Mouse (Mus musculus): Measurements from ENCODE around the gene Jtb. TPM values are rescaled to one million over a fixed set of nuclear protein-coding genes. Genes with fewer than 3 reads are reported as not detected.

Jtb gene
- 131 TPM in 2 replicates for polyA plus RNA-seq (2015; fragmentation: Nextera tagmentation; extraction: Ambion mirVana)

DNA sequence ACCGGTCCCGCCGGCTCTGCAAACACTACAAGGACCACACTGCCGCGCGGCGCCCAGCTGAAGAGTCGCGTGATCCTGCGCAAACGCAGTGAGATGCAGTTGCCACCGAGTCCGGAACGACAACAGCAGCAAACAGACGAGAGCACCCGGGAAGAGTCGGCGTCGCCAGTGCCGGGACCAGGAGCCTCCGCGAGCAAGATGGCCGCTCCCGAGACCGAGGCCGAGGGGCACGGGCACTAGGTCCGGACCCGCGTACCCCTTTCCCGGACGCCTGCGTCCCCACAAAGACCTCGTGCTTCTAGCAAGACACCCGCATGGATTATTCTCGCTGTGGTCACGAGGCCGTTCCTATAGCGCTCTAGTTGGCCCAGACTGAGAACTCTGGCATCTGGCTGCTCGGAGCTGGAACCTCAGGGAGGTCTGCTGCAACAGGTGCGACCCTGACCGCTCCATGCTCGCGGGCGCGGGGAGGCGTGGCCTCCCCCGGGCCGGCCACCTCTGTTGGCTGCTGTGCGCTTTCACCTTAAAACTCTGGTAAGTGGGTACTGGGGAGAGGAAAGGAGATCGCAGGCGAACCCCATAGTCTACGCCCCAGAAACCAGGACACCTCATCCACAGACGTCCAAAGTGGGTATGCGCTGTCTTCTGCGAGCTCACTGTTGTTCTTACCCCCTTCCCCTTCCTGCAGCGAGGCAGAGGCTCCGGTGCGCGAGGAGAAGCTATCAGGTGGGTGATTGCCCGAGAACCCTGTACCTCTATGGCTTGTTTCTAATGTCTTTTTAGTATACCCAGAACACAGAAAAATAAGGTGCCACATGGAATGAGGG is at the start of gene Jtb:
TSS of gene Jtb (plus strand) at position 91 of the 827 bp plus-strand sequence.
- Histone ChIP-seq H3K9ac (ENCODE audit: low read length) (peak within 1 kb of the TSS; percentile 78), H3K27ac (replicated peaks) (peak within 1 kb of the TSS; percentile 93), H3K4me3 (ENCODE audit: low read depth, low read length) (peak within 1 kb of the TSS; percentile 77), H3K27me3 (ENCODE audit: control insufficient read depth, insufficient read depth, low read length) (no peaks in the 10 kb centered on the region), H3K36me3 (ENCODE audit: control insufficient read depth, insufficient read depth, low read length) (peaks cover 9% of the 10 kb centered on the region), H3K9me3 (ENCODE audit: control insufficient read depth, low read length) (no peaks in the 10 kb centered on the region), H3K4me1 (replicated peaks; ENCODE audit: control insufficient read depth, insufficient read depth) (no peaks in the 10 kb centered on the region), H3K4me2 (replicated peaks; ENCODE audit: low read depth) (peak within 1 kb of the TSS; percentile 63)
- DNase-seq (ENCODE audit: low spot score) (peak; percentile 95), ATAC-seq (ENCODE audit: low FRiP score, low TSS enrichment) (peak; percentile 97)
- WGBS = under 1% methylated on average over 61 of the region's 61 CpGs
- TF ChIP-seq CTCF (IDR thresholded peaks at IDR 0.05; ENCODE audit: low read depth) (no peak; the same call in 1 of the 2 replicates), EP300 (optimal IDR thresholded peaks at IDR 0.05) (no peak)

DNA sequence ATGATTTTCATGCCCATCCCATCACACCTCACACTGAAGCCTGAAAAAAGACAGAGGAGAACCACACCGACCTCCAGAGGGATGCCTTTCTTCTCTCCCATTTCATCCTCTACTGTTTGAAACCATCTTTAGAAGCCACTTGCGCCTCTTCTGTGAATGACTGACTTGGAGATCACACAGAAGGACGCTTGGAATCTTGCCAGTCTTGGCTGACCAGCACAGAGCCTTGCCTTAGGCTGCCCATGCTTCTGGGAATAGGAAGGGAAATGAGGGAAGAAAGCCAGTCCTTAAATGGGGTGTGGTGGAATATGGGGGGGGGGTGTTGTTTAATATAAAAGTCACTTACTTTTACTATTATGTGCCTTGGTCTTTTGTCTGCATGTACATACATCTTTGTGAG is 47.8 kb upstream of the Jtb start:
- Histone ChIP-seq H3K9me3 (ENCODE audit: control insufficient read depth, low read length) (no peaks in the 10 kb centered on the region), H3K36me3 (ENCODE audit: control insufficient read depth, insufficient read depth, low read length) (no peaks in the 10 kb centered on the region), H3K27me3 (ENCODE audit: control insufficient read depth, insufficient read depth, low read length) (no peaks in the 10 kb centered on the region), H3K9ac (ENCODE audit: low read length) (no peak overlapping the region), H3K4me1 (replicated peaks; ENCODE audit: control insufficient read depth, insufficient read depth) (no peaks in the 10 kb centered on the region), H3K4me2 (replicated peaks; ENCODE audit: low read depth) (no peak overlapping the region), H3K4me3 (ENCODE audit: low read depth, low read length) (no peak overlapping the region), H3K27ac (replicated peaks) (no peak overlapping the region)
- ATAC-seq (ENCODE audit: low FRiP score, low TSS enrichment) (no peak), DNase-seq (ENCODE audit: low spot score) (no peak)
- no peak for TF ChIP-seq CTCF (IDR thresholded peaks at IDR 0.05; ENCODE audit: low read depth)
- no peak for TF ChIP-seq EP300 (optimal IDR thresholded peaks at IDR 0.05)
- 78% methylated on average over 3 of the region's 3 CpGs for WGBS

DNA sequence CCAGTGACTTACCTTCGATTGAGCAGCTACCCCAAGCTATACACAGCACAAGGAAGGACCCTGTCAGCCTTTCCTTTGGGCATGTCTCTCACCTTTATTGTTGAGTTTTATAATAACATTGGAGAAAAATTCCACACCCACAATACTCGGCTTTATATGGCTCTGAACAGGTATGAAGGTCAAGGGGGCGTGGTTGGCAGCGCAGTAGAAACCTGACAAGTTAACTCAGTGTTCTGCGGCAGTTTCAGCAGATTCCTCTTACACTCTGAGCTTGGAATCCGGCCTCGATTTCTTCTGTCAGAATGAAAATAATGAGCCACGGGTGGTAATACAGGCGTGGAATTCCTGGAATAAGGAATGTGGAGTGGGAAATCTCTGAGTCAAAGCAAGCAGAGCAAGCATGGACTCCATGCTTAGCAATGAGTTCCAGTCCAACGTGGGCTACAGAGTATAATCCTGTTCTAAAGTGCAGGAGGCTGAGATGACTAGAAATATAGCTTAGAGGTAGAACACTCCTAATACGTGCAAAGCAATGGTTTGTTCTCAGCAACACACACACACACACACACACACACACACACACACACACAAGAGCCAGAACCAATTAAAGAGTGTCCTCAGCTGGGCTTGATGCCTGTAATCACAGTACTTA is 40.4 kb upstream of the Jtb start:
- Histone ChIP-seq H3K27ac (replicated peaks) (no peak overlapping the region), H3K9ac (ENCODE audit: low read length) (no peak overlapping the region), H3K4me1 (replicated peaks; ENCODE audit: control insufficient read depth, insufficient read depth) (no peaks in the 10 kb centered on the region), H3K4me2 (replicated peaks; ENCODE audit: low read depth) (no peak overlapping the region), H3K36me3 (ENCODE audit: control insufficient read depth, insufficient read depth, low read length) (no peaks in the 10 kb centered on the region), H3K4me3 (ENCODE audit: low read depth, low read length) (no peak overlapping the region), H3K27me3 (ENCODE audit: control insufficient read depth, insufficient read depth, low read length) (no peaks in the 10 kb centered on the region), H3K9me3 (ENCODE audit: control insufficient read depth, low read length) (no peaks in the 10 kb centered on the region)
- WGBS = 44% methylated on average over 11 of the region's 11 CpGs
- peak; percentile 38 for DNase-seq (ENCODE audit: low spot score)
- TF ChIP-seq CTCF (IDR thresholded peaks at IDR 0.05; ENCODE audit: low read depth) (no peak), EP300 (optimal IDR thresholded peaks at IDR 0.05) (no peak)
- ATAC-seq (ENCODE audit: low FRiP score, low TSS enrichment) = no peak

DNA sequence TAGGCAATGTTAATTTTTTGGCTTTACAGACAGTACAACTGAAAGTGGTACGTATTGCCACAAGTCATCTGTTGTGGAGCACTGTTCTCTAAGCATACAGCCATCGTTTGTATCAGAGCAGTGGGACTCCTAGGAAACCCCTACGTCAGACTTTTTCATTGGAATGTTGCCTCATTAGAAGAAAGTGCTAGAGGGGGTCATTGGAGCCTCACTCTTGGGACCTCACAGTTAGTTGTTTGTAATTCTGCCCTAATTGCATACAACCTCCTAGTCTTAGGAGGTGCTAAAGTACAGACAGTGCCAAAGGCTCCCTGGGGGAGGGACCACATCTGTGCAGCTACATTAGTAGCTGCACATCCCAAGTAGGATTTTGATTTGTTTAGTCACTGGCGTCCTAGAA is 36.6 kb upstream of the Jtb start:
- no peak for TF ChIP-seq EP300 (optimal IDR thresholded peaks at IDR 0.05)
- TF ChIP-seq CTCF (IDR thresholded peaks at IDR 0.05; ENCODE audit: low read depth) = no peak
- no peaks in the 10 kb centered on the region for H3K9me3 ChIP-seq (ENCODE audit: control insufficient read depth, low read length)
- H3K9ac ChIP-seq (ENCODE audit: low read length) = no peak overlapping the region
- no peak for ATAC-seq (ENCODE audit: low FRiP score, low TSS enrichment)
- no peak overlapping the region for H3K4me2 ChIP-seq (replicated peaks; ENCODE audit: low read depth)
- no peaks in the 10 kb centered on the region for H3K36me3 ChIP-seq (ENCODE audit: control insufficient read depth, insufficient read depth, low read length)
- no peak overlapping the region for H3K4me3 ChIP-seq (ENCODE audit: low read depth, low read length)
- H3K4me1 ChIP-seq (replicated peaks; ENCODE audit: control insufficient read depth, insufficient read depth) = no peaks in the 10 kb centered on the region
- H3K27ac ChIP-seq (replicated peaks) = no peak overlapping the region
- no peak for DNase-seq (ENCODE audit: low spot score)
- H3K27me3 ChIP-seq (ENCODE audit: control insufficient read depth, insufficient read depth, low read length) = no peaks in the 10 kb centered on the region
- 58% methylated on average over 4 of the region's 4 CpGs for WGBS

DNA sequence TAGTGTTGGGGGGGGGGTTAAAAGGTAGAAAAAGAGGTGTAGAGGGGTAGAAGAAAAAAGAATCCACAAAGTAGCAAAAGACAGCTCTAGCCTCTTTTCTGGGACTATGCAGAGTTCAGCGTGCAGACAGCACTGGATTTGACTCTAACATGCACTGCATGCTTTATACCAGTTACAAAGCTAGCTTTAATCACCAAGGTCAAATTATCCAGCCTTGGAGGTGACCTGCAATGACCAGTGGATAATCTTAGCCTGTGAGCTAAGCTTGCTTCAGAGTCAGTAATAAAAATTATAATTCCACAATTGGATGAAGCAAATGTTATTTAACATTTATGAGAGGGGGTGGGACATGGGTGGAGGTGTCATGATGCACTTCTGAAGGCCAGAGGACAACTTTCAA is 35.8 kb upstream of the Jtb start:
- Histone ChIP-seq H3K27ac (replicated peaks) (no peak overlapping the region), H3K4me2 (replicated peaks; ENCODE audit: low read depth) (no peak overlapping the region), H3K4me3 (ENCODE audit: low read depth, low read length) (no peak overlapping the region), H3K4me1 (replicated peaks; ENCODE audit: control insufficient read depth, insufficient read depth) (no peaks in the 10 kb centered on the region), H3K27me3 (ENCODE audit: control insufficient read depth, insufficient read depth, low read length) (no peaks in the 10 kb centered on the region), H3K36me3 (ENCODE audit: control insufficient read depth, insufficient read depth, low read length) (no peaks in the 10 kb centered on the region), H3K9me3 (ENCODE audit: control insufficient read depth, low read length) (no peaks in the 10 kb centered on the region), H3K9ac (ENCODE audit: low read length) (no peak overlapping the region)
- WGBS = 88% methylated on average over 1 of the region's 1 CpGs
- TF ChIP-seq CTCF (IDR thresholded peaks at IDR 0.05; ENCODE audit: low read depth) = no peak
- no peak for TF ChIP-seq EP300 (optimal IDR thresholded peaks at IDR 0.05)
- no peak for ATAC-seq (ENCODE audit: low FRiP score, low TSS enrichment)
- no peak for DNase-seq (ENCODE audit: low spot score)

DNA sequence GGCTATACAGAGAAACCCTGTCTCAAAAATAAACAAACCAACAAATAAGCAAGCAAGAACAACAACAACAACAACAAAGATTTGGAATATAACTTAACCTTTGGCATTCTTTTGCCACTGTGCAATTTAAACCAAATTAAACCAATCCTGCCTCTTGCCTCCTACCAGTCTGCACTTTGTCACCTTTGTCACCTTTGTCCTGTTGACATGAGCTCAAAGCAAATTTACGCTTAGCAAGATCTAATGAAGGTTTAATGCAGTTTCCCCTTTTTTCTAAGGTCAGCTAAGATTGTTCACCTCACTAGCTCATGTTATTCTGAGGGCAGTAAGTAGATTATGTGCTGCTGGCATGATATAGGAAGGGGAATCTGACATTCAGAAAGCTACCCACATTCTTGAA is 33.8 kb upstream of the Jtb start:
- TF ChIP-seq EP300 (optimal IDR thresholded peaks at IDR 0.05) (no peak), CTCF (IDR thresholded peaks at IDR 0.05; ENCODE audit: low read depth) (no peak)
- 68% methylated on average over 1 of the region's 1 CpGs for WGBS
- Histone ChIP-seq H3K9me3 (ENCODE audit: control insufficient read depth, low read length) (no peaks in the 10 kb centered on the region), H3K36me3 (ENCODE audit: control insufficient read depth, insufficient read depth, low read length) (no peaks in the 10 kb centered on the region), H3K27me3 (ENCODE audit: control insufficient read depth, insufficient read depth, low read length) (no peaks in the 10 kb centered on the region), H3K4me3 (ENCODE audit: low read depth, low read length) (no peak overlapping the region), H3K4me1 (replicated peaks; ENCODE audit: control insufficient read depth, insufficient read depth) (no peaks in the 10 kb centered on the region), H3K9ac (ENCODE audit: low read length) (no peak overlapping the region), H3K4me2 (replicated peaks; ENCODE audit: low read depth) (no peak overlapping the region), H3K27ac (replicated peaks) (no peak overlapping the region)
- no peak for ATAC-seq (ENCODE audit: low FRiP score, low TSS enrichment)
- no peak for DNase-seq (ENCODE audit: low spot score)

Data from stomach, postnatal 0 days (tissue).